Mouse (Mus musculus) testis, adult 2 months (tissue): Measurements from ENCODE around the gene Gtf2i. TPM values are rescaled to one million over a fixed set of nuclear protein-coding genes. Genes with fewer than 3 reads are reported as not detected.

Experiments
- H3K27ac ChIP-seq: fragments of 200-500 bp; 2 replicates; pipeline ENCODE4 v1.5.1; 2012; ENCODE audit warnings: low read depth, low read length; ENCODE audit not compliant: control insufficient read depth, insufficient read depth
- H3K27me3 ChIP-seq: fragments of 200-500 bp; 2 replicates; pipeline ENCODE4 v1.6.1; 2012; ENCODE audit warnings: mild to moderate bottlenecking, low read length, moderate library complexity; ENCODE audit not compliant: control insufficient read depth, insufficient read depth
- H3K36me3 ChIP-seq: fragments of 200-500 bp; 2 replicates; pipeline ENCODE4 v1.6.1; 2012; ENCODE audit warnings: mild to moderate bottlenecking, low read length; ENCODE audit not compliant: control insufficient read depth, insufficient read depth
- H3K4me1 ChIP-seq: fragments of 200-500 bp; 2 replicates; pipeline ENCODE4 v1.6.1; 2012; ENCODE audit warnings: low read length; ENCODE audit not compliant: control insufficient read depth, insufficient read depth
- H3K4me3 ChIP-seq: fragments of 200-500 bp; 2 replicates; pipeline ENCODE4 v1.5.1; 2012; ENCODE audit warnings: low read depth, mild to moderate bottlenecking, low read length, moderate library complexity, mixed read lengths; ENCODE audit not compliant: control insufficient read depth
- CTCF ChIP-seq: fragments of 200-500 bp; IDR thresholded peaks from 2 replicates; pipeline ENCODE4 v1.5.1; 2012; ENCODE audit warnings: low read depth, mild to moderate bottlenecking, inconsistent platforms, low read length, moderate library complexity; ENCODE audit not compliant: control insufficient read depth, insufficient read depth, insufficient replicate concordance
- POLR2A ChIP-seq: fragments of 200-500 bp; IDR thresholded peaks from 2 replicates; pipeline ENCODE4 v1.6.1; 2012; ENCODE audit warnings: low read depth, mild to moderate bottlenecking, inconsistent platforms, low read length, moderate library complexity; ENCODE audit not compliant: control insufficient read depth
- polyA plus RNA-seq: library from polyadenylated mRNA; depleted of rRNA; stranded (reverse); fragments of >200 nt; gene quantifications from 2 replicates; pipeline ENCODE4 v1.2.3, GENCODE M21; 2012

Gene Gtf2i
- polyA plus RNA-seq, 1 experiment = 79.9 TPM

DNA sequence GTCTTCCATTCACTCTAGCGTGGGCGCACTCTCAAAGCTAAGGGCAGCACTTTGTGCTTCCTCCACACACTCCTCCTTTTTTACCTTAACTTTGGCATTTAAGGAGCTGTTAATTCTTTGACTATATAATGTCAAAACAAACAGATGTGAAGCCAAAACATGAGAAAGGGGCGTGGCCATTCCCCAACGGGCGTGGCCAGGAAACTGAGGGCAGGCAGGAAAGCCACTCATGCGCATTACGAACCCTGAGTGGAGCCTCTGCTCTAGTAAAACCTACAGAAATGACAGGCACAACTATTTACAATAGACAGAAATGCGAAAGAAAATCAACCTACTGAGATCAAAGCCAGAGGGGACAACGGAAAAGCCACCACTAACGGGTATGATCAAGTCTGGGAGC lies 39.0 kb downstream of the Gtf2i start:
- H3K36me3 ChIP-seq = no peaks in the 10 kb centered on the region; the same call in none of the 2 replicates
- H3K4me1 ChIP-seq = no peaks in the 10 kb centered on the region
- H3K27ac ChIP-seq = no peak overlapping the region
- no peak overlapping the region for H3K4me3 ChIP-seq
- TF ChIP-seq CTCF = no peak
- no peak for TF ChIP-seq POLR2A
- H3K27me3 ChIP-seq = no peaks in the 10 kb centered on the region

- Histone ChIP-seq H3K4me1 (no peaks in the 10 kb centered on the region), H3K27me3 (no peaks in the 10 kb centered on the region), H3K4me3 (no peak overlapping the region), H3K36me3 (no peaks in the 10 kb centered on the region; the same call in none of the 2 replicates), H3K27ac (no peak overlapping the region)
- no peak for TF ChIP-seq CTCF
- no peak for TF ChIP-seq POLR2A
These were observed 39.5 kb downstream of the Gtf2i start for GRCm38 (mm10) chr5:134275021-134275420.

GRCm38 (mm10) chr5:134273761-134274160 lies 40.8 kb downstream of the Gtf2i start:
- H3K27ac ChIP-seq = no peak overlapping the region

GRCm38 (mm10) chr5:134272761-134273160 lies 41.8 kb downstream of the Gtf2i start:
- TF ChIP-seq CTCF (no peak), POLR2A (no peak)
- H3K4me3 ChIP-seq = no peak overlapping the region
- H3K27me3 ChIP-seq = no peaks in the 10 kb centered on the region
- no peak overlapping the region for H3K27ac ChIP-seq
- no peaks in the 10 kb centered on the region for H3K4me1 ChIP-seq
- H3K36me3 ChIP-seq = no peaks in the 10 kb centered on the region; the same call in 1 of the 2 replicates

More at GRCm38 (mm10) chr5:134273761-134274160, 40.8 kb downstream of the Gtf2i start:
- Histone ChIP-seq H3K36me3 (no peaks in the 10 kb centered on the region; the same call in none of the 2 replicates), H3K4me3 (no peak overlapping the region), H3K4me1 (no peaks in the 10 kb centered on the region), H3K27me3 (no peaks in the 10 kb centered on the region)
- TF ChIP-seq CTCF (no peak), POLR2A (no peak)

DNA sequence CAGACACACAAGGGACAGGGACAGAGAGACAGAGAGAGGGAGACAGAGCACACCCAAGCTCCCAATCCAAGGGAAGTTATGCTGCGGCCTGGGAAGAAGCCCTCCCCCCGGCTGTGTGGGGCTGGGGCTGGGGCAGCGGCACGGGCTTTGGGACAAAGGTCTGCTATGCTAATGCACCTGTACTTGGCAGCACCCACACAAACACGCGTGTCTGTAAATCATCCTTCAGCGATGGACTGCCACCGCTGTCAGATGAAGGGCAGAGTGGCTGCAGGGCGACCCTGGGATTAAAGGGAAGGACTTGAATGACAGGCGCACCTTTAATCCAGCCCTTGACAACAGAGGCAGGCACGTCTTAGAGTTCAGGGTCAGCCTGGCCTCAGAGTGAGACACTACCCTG lies 43.1 kb downstream of the Gtf2i start:
- Histone ChIP-seq H3K36me3 (peaks cover under 1% of the 10 kb centered on the region), H3K27me3 (no peaks in the 10 kb centered on the region), H3K27ac (no peak overlapping the region), H3K4me1 (peaks cover 2% of the 10 kb centered on the region; the same call in 1 of the 2 replicates), H3K4me3 (no peak overlapping the region)
- TF ChIP-seq CTCF (no peak), POLR2A (no peak)

DNA sequence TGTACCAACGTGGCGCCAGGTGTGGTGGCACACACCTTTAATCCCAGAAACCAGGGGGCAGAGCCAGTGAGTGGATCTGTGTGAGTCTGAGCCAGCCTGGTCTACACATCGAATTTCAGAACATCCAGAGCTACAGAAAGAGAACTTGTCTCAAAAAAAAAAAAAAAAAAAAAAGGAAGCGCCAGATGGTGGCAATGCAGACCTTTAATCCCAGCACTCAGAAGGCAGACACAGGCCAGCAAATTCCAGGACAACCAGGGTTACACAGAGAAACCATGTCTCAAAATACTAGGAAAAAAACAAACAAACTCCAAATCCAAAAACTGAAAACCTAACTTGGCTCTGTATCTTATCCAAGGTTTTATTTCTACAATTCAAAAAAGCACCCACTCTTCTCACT lies 44.0 kb downstream of the Gtf2i start:
- Histone ChIP-seq H3K27ac (no peak overlapping the region), H3K4me3 (no peak overlapping the region), H3K27me3 (no peaks in the 10 kb centered on the region), H3K36me3 (peaks cover 2% of the 10 kb centered on the region), H3K4me1 (peaks cover 2% of the 10 kb centered on the region; the same call in 1 of the 2 replicates)
- TF ChIP-seq POLR2A = no peak
- TF ChIP-seq CTCF = no peak

DNA sequence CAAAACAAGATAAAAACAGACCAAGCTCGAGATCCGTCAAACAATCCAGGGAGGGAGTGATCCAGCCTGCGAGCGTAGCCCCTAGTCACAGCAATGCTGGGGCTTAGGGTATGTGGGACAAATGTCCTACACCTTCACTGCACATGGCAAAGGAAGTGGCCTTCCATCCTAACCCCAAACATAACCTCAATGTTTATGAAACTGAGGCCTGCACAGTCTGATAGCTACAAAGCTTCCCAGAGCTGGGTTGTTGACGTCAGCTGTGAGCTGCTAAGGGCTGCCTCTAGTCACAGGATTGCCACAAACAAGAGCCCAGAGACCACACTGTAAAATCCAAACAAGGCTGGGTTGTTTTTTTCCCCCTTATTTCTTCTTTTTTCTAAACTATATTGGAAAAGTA lies 44.8 kb downstream of the Gtf2i start:
- TF ChIP-seq CTCF = no peak
- Histone ChIP-seq H3K4me3 (no peak overlapping the region), H3K4me1 (peaks cover 2% of the 10 kb centered on the region; the same call in 1 of the 2 replicates), H3K27ac (no peak overlapping the region), H3K36me3 (peaks cover 2% of the 10 kb centered on the region), H3K27me3 (no peaks in the 10 kb centered on the region)

- Histone ChIP-seq H3K4me1 (peaks cover 2% of the 10 kb centered on the region; the same call in 1 of the 2 replicates), H3K36me3 (peaks cover 2% of the 10 kb centered on the region), H3K27me3 (no peaks in the 10 kb centered on the region), H3K27ac (no peak overlapping the region), H3K4me3 (no peak overlapping the region)
- no peak for TF ChIP-seq CTCF
These were observed 45.8 kb downstream of the Gtf2i start for GRCm38 (mm10) chr5:134268751-134269150.
